Mouse (Mus musculus) kidney, adult 2 months (tissue): Measurements from ENCODE around the gene Sh3gl2.

Experiments used
- CTCF ChIP-seq: fragments of 200-500 bp; conservative IDR thresholded peaks from 2 replicates; pipeline ENCODE4 v1.5.1; 2011; ENCODE audit warnings: low read depth, mild to moderate bottlenecking, control low read depth, low read length, moderate library complexity, mixed read lengths; ENCODE audit not compliant: insufficient read depth, insufficient read length
- POLR2A ChIP-seq: fragments of 200-500 bp; IDR thresholded peaks from one replicate; pipeline ENCODE4 v1.6.1; 2011; ENCODE audit warnings: low read depth, low read length, control low read depth

DNA sequence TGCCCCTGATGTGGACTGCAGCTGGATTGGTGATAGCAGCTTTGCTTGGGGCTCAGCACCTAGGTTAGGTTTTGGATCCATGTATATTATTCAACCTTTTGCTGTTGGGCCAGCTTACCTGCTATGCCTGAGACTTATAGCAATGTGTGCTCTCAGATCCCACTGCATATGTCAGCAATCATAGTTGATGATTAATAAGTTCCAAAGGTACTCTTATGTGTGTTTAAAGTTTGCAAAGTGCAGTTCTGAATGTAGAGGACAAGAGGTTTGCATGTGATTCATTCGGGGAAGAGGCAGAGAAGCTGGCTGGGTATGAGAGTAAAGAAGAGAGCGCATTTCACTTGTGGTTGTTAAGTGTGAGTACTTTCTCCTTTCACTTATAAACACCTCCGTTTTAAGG, 43.7 kb downstream of the Sh3gl2 start:
- TF ChIP-seq CTCF (no peak), POLR2A (no peak)
